Mouse (Mus musculus) megakaryocyte, embryonic 14.5 days (primary cell): ENCODE measurements at regions not wholly inside any gene's neighbourhood (a gene's known extent, or its start where the extent isn't known, plus 50 kb on each side); places are given as distances from the start of the nearest gene placed in this dataset.

ENCODE experiments used
- FLI1 ChIP-seq: IDR thresholded peaks from 2 replicates; pipeline ENCODE4 v1.6.1; 2012; ENCODE audit warnings: low read length, inconsistent platforms, mixed read lengths
- GATA1 ChIP-seq: IDR thresholded peaks from 3 replicates; pipeline ENCODE4 v1.6.1; 2012; ENCODE audit warnings: mixed read lengths, low read length, inconsistent platforms, borderline replicate concordance

GRCm38 (mm10) chr14:37298631-37299030 lies 163.6 kb upstream of the Ghitm start:
- TF ChIP-seq FLI1: no peak
- TF ChIP-seq GATA1: no peak
